Mouse (Mus musculus) midbrain, embryonic 10.5 days (tissue): Measurements from ENCODE around the gene Epb41l2. TPM values are rescaled to one million over a fixed set of nuclear protein-coding genes. Genes with fewer than 3 reads are reported as not detected.

Experiments
- DNase-seq: peaks from one replicate; pipeline ENCODE4 v3.0.0-alpha.2; 2017; ENCODE audit warnings: low spot score
- H3K27ac ChIP-seq: fragments of 300-500 bp; sonication (generic); replicated peaks from 2 replicates; pipeline ENCODE4 v1.5.1; 2016; ENCODE audit warnings: mild to moderate bottlenecking
- H3K27me3 ChIP-seq: fragments of 300-500 bp; sonication (generic); 2 replicates; pipeline ENCODE4 v1.6.1; 2016; ENCODE audit warnings: low read depth, mild to moderate bottlenecking; ENCODE audit not compliant: poor library complexity, severe bottlenecking
- H3K36me3 ChIP-seq: fragments of 300-500 bp; sonication (generic); 2 replicates; pipeline ENCODE4 v1.6.1; 2016; ENCODE audit warnings: mild to moderate bottlenecking, moderate library complexity
- H3K4me1 ChIP-seq: fragments of 300-500 bp; sonication (generic); 2 replicates; pipeline ENCODE4 v1.6.1; 2016
- H3K4me3 ChIP-seq: fragments of 300-500 bp; sonication (generic); 2 replicates; pipeline ENCODE4 v1.5.1; 2016; ENCODE audit warnings: mild to moderate bottlenecking, moderate library complexity
- H3K9me3 ChIP-seq: fragments of 300-500 bp; sonication (generic); replicated peaks from 2 replicates; pipeline ENCODE4 v1.6.1; 2016; ENCODE audit warnings: mild to moderate bottlenecking
- WGBS: fragments of 180-500 bp; shearing (Covaris S2); methylation state at CpG from one replicate; pipeline ENCODE4 v1.1.7; 2016; 5-methylcytosine and 5-hydroxymethylcytosine counted together
- polyA plus RNA-seq: library from polyadenylated mRNA; unstranded; fragments of >200 nt; fragmentation: Nextera tagmentation; extraction: Ambion mirVana; gene quantifications from 2 replicates; pipeline ENCODE4 v1.2.1, GENCODE M21; 2016

Epb41l2 gene
- polyA plus RNA-seq, 1 experiment from 2014 or later: 43.2 TPM

DNA sequence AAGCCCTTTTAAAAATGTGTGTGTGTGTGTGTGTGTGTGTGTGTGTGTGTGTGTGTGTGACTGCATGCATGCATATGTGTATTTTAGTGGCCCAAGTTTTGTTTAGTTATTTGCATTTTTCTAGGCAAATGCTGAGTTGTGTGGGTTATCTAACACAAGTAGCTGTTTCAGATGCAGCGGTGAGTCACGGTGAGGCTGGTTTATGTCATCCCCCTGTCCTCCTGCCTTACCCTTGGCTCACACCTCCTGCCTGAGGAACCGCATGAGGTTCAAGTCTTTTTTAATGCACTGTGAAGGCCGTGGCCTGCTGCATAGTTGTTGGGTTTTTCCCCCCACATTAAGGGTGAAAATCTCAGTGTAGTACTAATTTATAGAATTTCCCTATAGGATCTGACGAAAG, 73.3 kb downstream of the Epb41l2 start:
- Histone ChIP-seq H3K9me3 (no peaks in the 10 kb centered on the region), H3K36me3 (no peaks in the 10 kb centered on the region), H3K27me3 (no peaks in the 10 kb centered on the region), H3K4me1 (peaks cover 35% of the 10 kb centered on the region), H3K4me3 (no peak overlapping the region), H3K27ac (peak overlapping the region; percentile 68)
- no peak for DNase-seq
- 65% methylated on average over 5 of the region's 5 CpGs for WGBS

DNA sequence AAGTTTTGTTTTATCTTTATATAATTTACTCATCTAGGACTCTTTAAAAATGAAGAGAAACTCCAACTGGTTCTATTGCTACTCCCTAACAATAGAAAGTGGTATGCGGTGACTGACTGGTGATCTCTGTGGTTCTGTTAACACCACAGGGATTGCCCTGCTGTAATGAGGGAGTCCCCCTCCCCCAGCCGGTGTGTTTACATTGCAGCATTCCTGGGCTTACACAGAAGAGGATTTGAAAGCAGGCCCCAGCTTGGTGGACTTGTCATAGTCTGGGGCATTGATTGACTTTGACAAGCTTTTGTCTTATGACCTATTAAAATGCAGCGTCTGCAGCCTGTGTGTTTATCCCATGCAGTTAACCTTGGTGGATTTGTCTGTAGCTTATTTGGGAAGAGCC, 73.9 kb downstream of the Epb41l2 start:
- Histone ChIP-seq H3K27ac (peak overlapping the region; percentile 68; the same call in 1 of the 2 replicates), H3K4me1 (peaks cover 35% of the 10 kb centered on the region), H3K36me3 (no peaks in the 10 kb centered on the region), H3K27me3 (no peaks in the 10 kb centered on the region), H3K9me3 (no peaks in the 10 kb centered on the region), H3K4me3 (no peak overlapping the region)
- peak; percentile 43 for DNase-seq
- 9% methylated on average over 3 of the region's 3 CpGs for WGBS

DNA sequence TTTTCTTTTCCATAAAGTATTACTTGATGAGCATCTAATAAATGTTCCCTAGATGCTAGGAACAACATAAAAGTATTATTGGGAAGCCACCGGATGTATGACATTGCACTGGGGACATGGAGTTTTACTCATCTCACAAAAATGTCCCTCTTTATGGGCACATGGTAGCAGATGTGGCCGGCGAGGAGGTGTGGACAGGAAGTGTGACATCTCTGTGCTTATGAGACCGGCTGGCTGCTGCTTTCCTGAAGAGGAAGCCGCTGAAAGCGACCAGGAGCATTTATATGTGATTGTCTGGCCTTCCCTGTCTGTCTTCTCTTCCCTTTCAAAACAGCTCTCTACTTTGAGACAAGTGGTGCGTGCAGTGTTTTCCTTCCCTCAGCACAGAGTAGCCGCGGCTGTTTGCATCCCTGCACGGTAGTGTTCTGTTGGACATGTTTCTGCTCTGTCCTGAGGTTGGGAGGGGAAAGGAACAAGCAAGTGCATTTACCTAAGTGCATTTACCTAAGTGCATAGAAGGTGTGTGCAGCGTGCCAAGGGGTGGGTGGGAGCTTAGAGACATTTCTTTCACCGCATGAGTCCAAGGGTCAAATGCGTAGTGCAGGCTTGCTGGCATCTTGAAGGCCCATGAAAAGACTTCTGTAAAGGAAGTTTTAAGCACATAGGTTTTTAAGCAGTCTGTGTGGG, 74.9 kb downstream of the Epb41l2 start:
- H3K27me3 ChIP-seq: no peaks in the 10 kb centered on the region
- WGBS: 74% methylated on average over 13 of the region's 13 CpGs
- DNase-seq: no peak
- no peak overlapping the region for H3K4me3 ChIP-seq
- H3K27ac ChIP-seq: peak overlapping the region; percentile 30
- H3K36me3 ChIP-seq: no peaks in the 10 kb centered on the region
- peaks cover 43% of the 10 kb centered on the region for H3K4me1 ChIP-seq
- no peaks in the 10 kb centered on the region for H3K9me3 ChIP-seq

DNA sequence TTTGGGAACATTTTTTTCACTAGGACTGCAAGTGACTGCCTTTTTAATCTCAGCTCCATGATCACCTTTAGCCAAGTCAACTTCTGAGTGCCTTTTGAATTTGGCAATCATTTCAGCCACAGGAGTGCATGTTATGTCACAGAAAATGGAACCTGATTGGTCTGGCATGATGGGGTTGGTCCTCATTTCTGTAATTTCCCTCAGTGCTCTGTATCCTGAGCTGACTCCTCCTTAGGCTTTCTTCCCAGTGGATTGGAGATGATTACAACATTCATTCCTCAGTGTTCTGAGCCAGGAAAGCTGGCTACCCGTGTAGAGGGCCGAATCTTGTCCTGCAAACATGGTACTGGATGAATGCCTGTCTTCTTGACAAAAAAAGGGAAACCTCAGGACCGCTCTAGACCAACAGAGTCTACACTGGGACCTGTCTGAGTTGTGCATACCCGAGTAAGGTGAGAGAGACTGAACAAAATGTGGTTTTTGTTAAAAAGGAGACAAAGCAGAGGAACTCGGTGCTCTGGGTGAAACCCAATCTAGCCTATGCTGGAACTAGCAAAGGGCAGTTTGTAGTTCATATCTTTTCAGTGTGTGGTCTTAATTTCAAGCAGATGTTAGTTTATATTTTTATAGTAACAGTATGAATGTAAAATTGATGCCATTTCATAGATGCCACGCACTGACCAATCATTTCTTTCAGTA, 77.3 kb downstream of the Epb41l2 start:
- DNase-seq: no peak
- Histone ChIP-seq H3K4me3 (no peak overlapping the region), H3K4me1 (peaks cover 34% of the 10 kb centered on the region), H3K9me3 (no peaks in the 10 kb centered on the region), H3K36me3 (no peaks in the 10 kb centered on the region), H3K27ac (no peak overlapping the region), H3K27me3 (no peaks in the 10 kb centered on the region)
- WGBS: 85% methylated on average over 6 of the region's 6 CpGs

DNA sequence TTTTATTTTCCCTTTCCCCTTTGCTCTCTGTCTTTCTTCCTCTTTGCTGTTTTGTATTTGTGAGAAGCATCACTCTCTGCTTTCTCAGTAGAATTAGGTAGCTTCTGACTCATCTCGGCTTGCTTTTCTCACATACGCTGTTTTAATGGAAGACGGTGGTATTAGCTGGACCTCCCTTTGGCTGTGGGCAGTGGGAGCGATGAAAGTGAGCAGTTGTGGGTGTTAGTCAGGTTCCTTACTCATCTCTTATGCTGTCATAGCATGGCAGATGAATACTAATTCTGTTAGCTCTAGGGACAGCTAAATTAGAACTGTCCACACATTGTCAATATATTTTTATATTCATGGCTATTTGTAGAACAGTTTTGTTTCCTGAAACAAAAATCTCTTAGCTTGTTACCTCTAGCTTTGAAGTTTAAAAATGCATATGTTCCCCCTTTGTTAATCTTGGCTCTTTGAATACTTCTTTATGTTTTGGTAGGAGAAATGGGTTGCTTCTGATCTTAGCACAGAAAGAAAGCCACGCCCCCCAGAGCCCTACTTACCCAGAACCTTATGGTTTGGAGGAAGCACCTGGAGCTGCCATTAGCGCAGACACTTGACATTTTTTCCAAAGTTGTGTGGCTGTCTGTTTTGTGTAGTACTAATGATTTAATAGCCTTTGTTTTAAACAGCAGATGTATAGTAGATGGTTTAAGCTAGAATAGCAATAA, 78.1 kb downstream of the Epb41l2 start:
- H3K36me3 ChIP-seq: no peaks in the 10 kb centered on the region
- no peak for DNase-seq
- 89% methylated on average over 6 of the region's 6 CpGs for WGBS
- no peak overlapping the region for H3K4me3 ChIP-seq
- H3K9me3 ChIP-seq: no peaks in the 10 kb centered on the region
- no peaks in the 10 kb centered on the region for H3K27me3 ChIP-seq
- H3K4me1 ChIP-seq: peaks cover 28% of the 10 kb centered on the region
- H3K27ac ChIP-seq: no peak overlapping the region

DNA sequence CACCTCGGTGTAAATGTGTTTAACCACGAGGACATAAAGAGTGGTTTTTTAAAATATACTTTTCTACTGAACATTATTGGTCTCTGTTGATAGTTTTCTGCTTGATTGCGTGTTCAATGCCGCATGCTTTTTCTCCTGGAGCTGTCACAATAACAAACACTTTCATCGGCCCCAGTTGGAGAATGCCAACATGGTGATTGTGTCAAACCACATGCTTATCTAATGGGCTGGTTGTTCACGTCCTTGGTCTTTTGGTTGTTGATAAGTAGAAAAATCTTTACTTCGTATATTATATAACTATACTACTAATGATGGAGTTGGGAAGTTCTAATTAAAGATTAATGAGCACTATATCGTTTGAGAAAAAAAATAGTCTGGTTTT, 78.7 kb downstream of the Epb41l2 start:
- Histone ChIP-seq H3K27me3 (no peaks in the 10 kb centered on the region), H3K4me1 (peaks cover 23% of the 10 kb centered on the region), H3K4me3 (no peak overlapping the region), H3K27ac (no peak overlapping the region), H3K36me3 (no peaks in the 10 kb centered on the region), H3K9me3 (no peaks in the 10 kb centered on the region)
- 94% methylated on average over 8 of the region's 8 CpGs for WGBS
- no peak for DNase-seq

DNA sequence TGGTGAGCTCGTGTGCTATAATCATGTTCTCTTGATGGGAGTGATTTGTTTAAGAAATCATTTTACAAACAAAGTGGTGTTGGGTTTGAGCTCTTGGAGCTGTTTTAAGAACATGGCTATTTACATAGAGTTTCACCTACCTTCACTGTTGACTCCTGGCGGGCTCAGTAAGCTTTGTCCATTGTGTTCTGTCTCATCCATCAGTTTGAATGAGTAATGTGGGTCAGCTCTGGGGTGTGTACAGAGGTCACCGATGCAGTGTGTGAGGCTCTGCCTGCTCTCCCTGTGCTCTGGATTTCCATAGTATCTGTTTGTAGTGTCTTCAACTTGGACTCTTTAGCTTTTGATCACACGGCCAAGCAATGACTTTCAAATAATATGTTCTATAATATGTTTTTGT, 79.6 kb downstream of the Epb41l2 start:
- Histone ChIP-seq H3K4me3 (no peak overlapping the region), H3K4me1 (peaks cover 17% of the 10 kb centered on the region), H3K27me3 (no peaks in the 10 kb centered on the region), H3K27ac (no peak overlapping the region), H3K9me3 (no peaks in the 10 kb centered on the region), H3K36me3 (peaks cover 7% of the 10 kb centered on the region)
- DNase-seq: no peak
- WGBS: 73% methylated on average over 4 of the region's 4 CpGs

DNA sequence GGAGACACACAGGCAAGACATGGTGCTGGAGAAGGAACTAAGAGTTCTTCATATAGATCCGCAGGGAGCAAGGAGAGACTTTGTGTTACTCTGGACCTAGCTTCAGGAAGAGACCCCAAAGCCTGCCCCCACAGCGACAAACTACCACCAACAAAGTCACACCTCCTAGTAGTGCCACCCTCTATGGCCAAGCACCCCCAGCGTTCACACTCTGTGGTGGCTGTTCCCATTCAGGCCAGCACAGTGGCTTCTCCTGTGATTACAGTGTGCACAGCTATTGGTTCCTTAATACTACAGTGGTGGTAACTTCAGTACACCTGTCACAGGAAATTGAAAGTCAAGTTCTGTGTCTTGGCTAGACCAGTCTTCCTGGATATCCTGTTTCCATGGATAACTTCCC, 80.3 kb downstream of the Epb41l2 start:
- no peak overlapping the region for H3K4me3 ChIP-seq
- no peaks in the 10 kb centered on the region for H3K27me3 ChIP-seq
- H3K4me1 ChIP-seq: peaks cover 10% of the 10 kb centered on the region
- no peak overlapping the region for H3K27ac ChIP-seq
- no peak for DNase-seq
- peaks cover 14% of the 10 kb centered on the region for H3K36me3 ChIP-seq
- WGBS: 90% methylated on average over 3 of the region's 3 CpGs
- no peaks in the 10 kb centered on the region for H3K9me3 ChIP-seq

DNA sequence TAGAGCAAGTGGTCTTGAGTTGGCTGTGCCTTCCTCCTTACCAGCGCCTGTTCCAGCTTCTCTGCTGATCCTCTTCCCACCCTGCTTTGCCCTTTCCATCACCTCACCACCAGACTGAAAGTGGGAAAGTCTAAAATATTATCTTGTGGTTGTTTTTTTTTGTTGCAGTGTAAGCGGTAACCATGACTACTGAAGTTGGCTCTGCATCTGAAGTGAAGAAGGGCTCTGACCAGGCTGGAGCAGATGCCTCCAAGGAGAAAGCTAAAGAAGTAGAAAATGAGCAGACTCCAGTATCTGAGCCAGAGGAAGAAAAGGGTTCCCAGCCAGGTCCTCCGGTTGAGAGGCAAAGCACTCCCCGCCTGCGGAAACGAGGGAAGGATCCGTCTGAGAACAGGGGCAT, 81.8 kb downstream of the Epb41l2 start:
- no peak for DNase-seq
- H3K27me3 ChIP-seq: no peaks in the 10 kb centered on the region
- 94% methylated on average over 7 of the region's 7 CpGs for WGBS

DNA sequence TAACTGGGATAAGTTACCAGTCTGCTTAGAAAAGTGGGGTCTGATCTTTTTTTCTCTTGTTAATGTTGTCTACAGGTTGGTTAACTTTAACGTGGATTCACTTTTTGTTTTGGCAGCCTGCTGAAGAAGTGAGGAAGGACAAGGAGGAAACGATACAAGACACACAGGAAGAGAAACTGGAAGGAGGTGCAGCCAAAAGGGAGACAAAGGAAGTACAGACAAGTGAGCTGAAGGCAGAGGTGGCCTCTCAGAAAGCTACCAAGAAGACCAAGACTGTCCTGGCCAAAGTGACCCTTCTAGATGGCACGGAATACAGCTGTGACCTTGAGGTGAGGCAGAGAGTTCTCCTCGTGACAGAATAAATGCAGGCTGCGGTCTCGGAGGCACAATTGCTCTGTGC, 84.0 kb downstream of the Epb41l2 start:
- 84% methylated on average over 6 of the region's 6 CpGs for WGBS
- peaks cover 17% of the 10 kb centered on the region for H3K4me1 ChIP-seq
- no peak for DNase-seq
- no peaks in the 10 kb centered on the region for H3K27me3 ChIP-seq
- H3K9me3 ChIP-seq: no peaks in the 10 kb centered on the region
- H3K27ac ChIP-seq: no peak overlapping the region
- peaks cover 14% of the 10 kb centered on the region for H3K36me3 ChIP-seq
- no peak overlapping the region for H3K4me3 ChIP-seq

More for the DNA sequence above, 81.8 kb downstream of the Epb41l2 start:
- Histone ChIP-seq H3K36me3 (peaks cover 14% of the 10 kb centered on the region), H3K27ac (no peak overlapping the region), H3K9me3 (no peaks in the 10 kb centered on the region), H3K4me3 (no peak overlapping the region), H3K4me1 (peaks cover 7% of the 10 kb centered on the region)

DNA sequence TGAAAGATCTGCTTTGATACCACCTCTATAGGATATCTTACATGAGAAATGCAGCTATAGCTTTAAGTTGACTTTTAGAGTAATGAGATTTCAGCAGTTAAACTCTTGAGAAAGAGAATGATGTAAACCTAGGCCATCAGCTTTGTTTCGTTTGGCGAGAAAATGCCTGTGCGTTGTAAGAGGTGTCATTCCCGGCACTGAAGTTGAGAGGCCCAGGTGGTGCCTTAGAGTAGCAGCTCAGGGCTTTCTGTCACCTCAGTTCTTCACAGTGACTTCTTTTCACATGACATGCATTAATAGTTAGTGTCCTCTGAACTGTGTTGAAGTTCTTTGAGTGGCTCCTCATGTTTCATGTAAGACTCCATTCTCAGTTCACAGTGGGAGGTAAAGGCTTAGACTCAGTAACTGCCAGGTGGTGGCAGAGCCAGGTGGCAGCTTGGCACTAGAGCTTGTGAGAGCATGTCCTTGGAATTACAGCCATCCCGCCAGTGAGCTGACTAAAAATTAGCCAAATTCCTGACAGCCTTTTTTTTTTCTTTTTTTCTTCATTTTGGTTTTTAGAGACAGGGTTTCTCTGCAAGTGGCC, 84.7 kb downstream of the Epb41l2 start:
- Histone ChIP-seq H3K36me3 (peaks cover 14% of the 10 kb centered on the region), H3K27me3 (no peaks in the 10 kb centered on the region), H3K9me3 (no peaks in the 10 kb centered on the region), H3K4me1 (peaks cover 12% of the 10 kb centered on the region), H3K4me3 (no peak overlapping the region), H3K27ac (no peak overlapping the region)
- DNase-seq: no peak
- 87% methylated on average over 5 of the region's 5 CpGs for WGBS

DNA sequence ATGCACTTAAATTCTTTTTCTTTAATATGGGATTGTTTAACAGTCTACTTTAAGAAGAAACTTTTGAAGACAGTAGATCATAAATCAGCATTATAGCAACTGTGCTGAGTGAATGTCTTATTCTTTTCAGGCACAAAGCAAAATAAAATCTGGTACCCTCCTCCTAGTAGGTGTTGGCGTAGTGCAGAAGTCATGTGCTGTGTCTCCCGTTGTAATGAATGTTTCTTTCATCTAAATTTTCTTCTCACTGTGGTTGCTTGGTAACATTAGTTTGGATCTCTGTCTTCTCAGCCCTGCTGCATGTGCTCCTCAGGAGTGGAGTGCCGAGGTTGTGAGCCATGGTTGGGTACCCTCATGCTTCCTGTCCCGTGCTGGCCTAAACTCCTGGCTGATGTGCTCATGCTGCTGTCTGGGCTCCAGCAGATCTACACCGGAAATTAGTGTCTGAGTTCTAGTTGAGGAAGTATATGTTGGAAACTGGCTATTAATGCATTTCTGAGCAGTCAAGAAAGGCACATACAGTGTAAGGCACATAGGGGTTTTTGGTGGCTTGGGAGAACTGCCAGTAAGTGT, 87.4 kb downstream of the Epb41l2 start:
- WGBS: 81% methylated on average over 5 of the region's 5 CpGs
- H3K4me3 ChIP-seq: no peak overlapping the region
- H3K27me3 ChIP-seq: no peaks in the 10 kb centered on the region
- H3K4me1 ChIP-seq: peaks cover 10% of the 10 kb centered on the region
- H3K27ac ChIP-seq: no peak overlapping the region
- no peak for DNase-seq
- H3K9me3 ChIP-seq: no peaks in the 10 kb centered on the region
- H3K36me3 ChIP-seq: peaks cover 14% of the 10 kb centered on the region
